Mouse (Mus musculus) spleen, adult 2 months (tissue): ENCODE data around the gene Cacnb3.

Experiments
- CTCF ChIP-seq: fragments of 200-500 bp; IDR thresholded peaks from 2 replicates; pipeline ENCODE4 v1.5.1; 2011; ENCODE audit warnings: mild to moderate bottlenecking, inconsistent platforms; ENCODE audit not compliant: insufficient read depth, insufficient read length, insufficient replicate concordance; ENCODE audit errors: extremely low read depth
- POLR2A ChIP-seq: fragments of 200-500 bp; IDR thresholded peaks from 2 replicates; pipeline ENCODE4 v1.6.1; 2011; ENCODE audit warnings: low read depth, low read length, inconsistent platforms

DNA sequence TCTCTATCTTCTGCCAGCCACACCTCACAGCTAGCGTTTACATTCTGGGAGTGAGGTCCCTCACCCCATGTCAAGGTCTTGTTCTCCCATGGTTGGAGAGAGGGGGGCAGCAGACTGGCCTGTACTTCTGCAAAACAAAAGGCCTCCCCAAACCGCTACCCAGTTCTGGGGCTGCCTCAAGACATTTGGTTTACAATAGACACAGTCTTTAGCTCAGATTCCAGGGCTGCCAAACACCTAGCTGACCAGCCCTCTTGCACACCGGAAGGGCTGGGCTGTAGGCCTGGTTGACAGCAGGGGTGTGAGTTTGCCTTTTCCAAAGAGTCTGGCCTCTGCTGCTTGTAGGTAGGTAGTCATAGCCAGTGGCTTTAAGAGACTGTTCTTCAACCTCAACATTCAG lies 6.5 kb downstream of the Cacnb3 start:
- TF ChIP-seq CTCF (no peak), POLR2A (no peak)
